Mouse (Mus musculus) megakaryocyte, embryonic 14.5 days (primary cell): Measurements from ENCODE around the gene Pop4.

Experiments
- FLI1 ChIP-seq: IDR thresholded peaks from 2 replicates; pipeline ENCODE4 v1.6.1; 2012; ENCODE audit warnings: low read length, inconsistent platforms, mixed read lengths
- GATA1 ChIP-seq: IDR thresholded peaks from 3 replicates; pipeline ENCODE4 v1.6.1; 2012; ENCODE audit warnings: mixed read lengths, low read length, inconsistent platforms, borderline replicate concordance

- TF ChIP-seq GATA1: no peak
- no peak for TF ChIP-seq FLI1
Measured at GRCm38 (mm10) chr7:38215281-38215680, 55.9 kb downstream of the Pop4 start.
